Mouse (Mus musculus): ENCODE measurements around the gene Entpd4b. TPM values are rescaled to one million over a fixed set of nuclear protein-coding genes. Genes with fewer than 3 reads are reported as not detected.
"Not testable (repeated sequence)": the region's sequence is repeated elsewhere in the genome, so short reads cannot be mapped to it uniquely, and the experiment has no call there.

Gene Entpd4b
- polyA plus RNA-seq, 1 experiment from 2014 or later, result 16.0 TPM

GRCm38 (mm10) chr14:69557550-69557949 is 2.3 kb downstream of the Entpd4b start:
- H3K27ac ChIP-seq (replicated peaks); ATAC-seq (ENCODE audit: low read depth); H3K4me3 ChIP-seq; H3K36me3 ChIP-seq; H3K4me1 ChIP-seq (replicated peaks); H3K27me3 ChIP-seq; H3K4me2 ChIP-seq; H3K9me3 ChIP-seq; H3K9ac ChIP-seq: not testable (repeated sequence)
- no CpG with 5 or more reads among the region's 14 CpGs for WGBS

Other genes with a start within 250 kb of the Entpd4b start
- not detected in 2 replicates for gene Gm16867, start 52.1 kb upstream of the Entpd4b start, polyA plus RNA-seq (2015; fragmentation: Nextera tagmentation; extraction: Ambion mirVana)
- not detected in 2 replicates for gene Gm27179, start 42.9 kb upstream of the Entpd4b start, polyA plus RNA-seq (2015; fragmentation: Nextera tagmentation; extraction: Ambion mirVana)

All from neural tube, embryonic 13.5 days (tissue).